Mouse (Mus musculus): ENCODE data around the gene Fancg.

GRCm38 (mm10) chr4:43029749-43030148 is 19.4 kb upstream of the Fancg start:
- TF ChIP-seq CTCF (IDR thresholded peaks at IDR 0.05; ENCODE audit: extremely low read depth, insufficient read length, insufficient replicate concordance, low read depth, low read length) (no peak), POLR2A (IDR thresholded peaks at IDR 0.05; ENCODE audit: low read depth, low read length) (no peak)
